Mouse (Mus musculus) CH12.LX (cell line): ENCODE results near the gene Ergic1. TPM values are rescaled to one million over a fixed set of nuclear protein-coding genes. Genes with fewer than 3 reads are reported as not detected.
A peak's percentile ranks its signal among the peaks of the same experiment; 100 is the strongest.

ENCODE experiments used
- DNase-seq: peaks from one replicate; pipeline ENCODE4 v3.0.0-alpha.2; 2013; ENCODE audit errors: extremely low read depth
- H3K27ac ChIP-seq: 2 replicates; pipeline ENCODE4 v1.5.1; 2012; ENCODE audit warnings: low read depth, mild to moderate bottlenecking, control low read depth, moderate library complexity; ENCODE audit not compliant: insufficient read depth
- H3K27me3 ChIP-seq: replicated peaks from 2 replicates; pipeline ENCODE3; 2012; ENCODE audit warnings: inconsistent platforms
- H3K36me3 ChIP-seq, 2 experiments: replicated peaks in 1 of 2; 2 replicates each; pipeline versions ENCODE3 to v1.6.1; 2012; ENCODE audit warnings: inconsistent platforms in 1 of 2, low read length in 1 of 2, mild to moderate bottlenecking in 1 of 2, mixed read lengths in 1 of 2, moderate library complexity in 1 of 2; ENCODE audit not compliant: control insufficient read depth in 1 of 2, insufficient read depth in 1 of 2
- H3K4me1 ChIP-seq, 2 experiments: 2 replicates each; pipeline ENCODE4 v1.6.1; 2012; ENCODE audit warnings: inconsistent platforms in 1 of 2, moderate library complexity in 1 of 2; ENCODE audit not compliant: insufficient read depth in 2 of 2, control insufficient read depth in 1 of 2
- H3K4me2 ChIP-seq: 2 replicates; pipeline ENCODE4 v1.6.1; 2012; ENCODE audit warnings: low read depth, mild to moderate bottlenecking, control low read depth; ENCODE audit not compliant: poor library complexity, insufficient read depth, severe bottlenecking
- H3K4me3 ChIP-seq, 3 experiments: fragments of 150-350 bp in 1 of 3; sonication (generic) in 1 of 3; replicated peaks in 1 of 3; 2 replicates each; pipeline versions ENCODE3 to v1.5.1; 2011 to 2012; ENCODE audit warnings: low read depth in 2 of 3, low read length in 2 of 3, mild to moderate bottlenecking in 2 of 3, moderate library complexity in 2 of 3, control low read depth in 1 of 3, improper control_type of control experiment in 1 of 3, inconsistent platforms in 1 of 3, mixed read lengths in 1 of 3; ENCODE audit not compliant: poor library complexity in 1 of 3
- H3K79me2 ChIP-seq: replicated peaks from 2 replicates; pipeline ENCODE4 v1.6.1; 2012; ENCODE audit warnings: mild to moderate bottlenecking, moderate library complexity; ENCODE audit not compliant: control insufficient read depth, poor library complexity, insufficient read depth, severe bottlenecking; ENCODE audit errors: extremely low read depth
- H3K9ac ChIP-seq: 2 replicates; pipeline ENCODE4 v1.6.1; 2012; ENCODE audit warnings: low read depth, mild to moderate bottlenecking, control low read depth, moderate library complexity; ENCODE audit not compliant: insufficient read depth
- H3K9me3 ChIP-seq: replicated peaks from 2 replicates; pipeline ENCODE3; 2012; ENCODE audit warnings: low read length, inconsistent platforms, mixed read lengths
- BHLHE40 ChIP-seq: IDR thresholded peaks from 2 replicates; pipeline ENCODE4 v1.6.1; 2011; ENCODE audit warnings: mild to moderate bottlenecking, low read depth, low read length, improper control_type of control experiment
- CHD1 ChIP-seq: IDR thresholded peaks from 2 replicates; pipeline ENCODE4 v1.6.1; 2012; ENCODE audit warnings: low read depth, low read length, improper control_type of control experiment, inconsistent platforms
- CHD2 ChIP-seq: IDR thresholded peaks from 2 replicates; pipeline ENCODE4 v1.6.1; 2011; ENCODE audit warnings: low read length, improper control_type of control experiment
- CTCF ChIP-seq, 2 experiments: IDR thresholded peaks in 1 of 2; conservative IDR thresholded peaks in 1 of 2; 2 replicates each; pipeline ENCODE4 v1.5.1; 2011 to 2012; ENCODE audit warnings: low read depth in 2 of 2, low read length in 2 of 2, improper control_type of control experiment in 1 of 2, inconsistent platforms in 1 of 2, mild to moderate bottlenecking in 1 of 2, moderate library complexity in 1 of 2
- E2F4 ChIP-seq: IDR thresholded peaks from 2 replicates; pipeline ENCODE4 v1.6.1; 2011; ENCODE audit warnings: low read depth, low read length, improper control_type of control experiment; ENCODE audit not compliant: insufficient replicate concordance
- ELF1 ChIP-seq: IDR thresholded peaks from 2 replicates; pipeline ENCODE4 v1.6.1; 2014; ENCODE audit warnings: low read depth, mild to moderate bottlenecking, inconsistent platforms, low read length, improper control_type of control experiment
- EP300 ChIP-seq: IDR thresholded peaks from 2 replicates; pipeline ENCODE4 v1.6.1; 2011; ENCODE audit warnings: low read length, improper control_type of control experiment
- ETS1 ChIP-seq: conservative IDR thresholded peaks from 2 replicates; pipeline ENCODE4 v1.6.1; 2012; ENCODE audit warnings: low read depth, mild to moderate bottlenecking, inconsistent platforms, low read length, improper control_type of control experiment, moderate library complexity
- GABPA ChIP-seq: IDR thresholded peaks from 2 replicates; pipeline ENCODE4 v1.6.1; 2012; ENCODE audit warnings: low read depth, low read length, improper control_type of control experiment, inconsistent platforms; ENCODE audit not compliant: insufficient replicate concordance
- HCFC1 ChIP-seq: IDR thresholded peaks from 2 replicates; pipeline ENCODE4 v1.6.1; 2012; ENCODE audit warnings: low read depth, mild to moderate bottlenecking, inconsistent platforms, low read length, improper control_type of control experiment
- IRF4 ChIP-seq: IDR thresholded peaks from 2 replicates; pipeline ENCODE4 v1.6.1; 2014; ENCODE audit warnings: low read depth, mild to moderate bottlenecking, inconsistent platforms, low read length, improper control_type of control experiment
- JUN ChIP-seq: IDR thresholded peaks from 2 replicates; pipeline ENCODE4 v1.6.1; 2011; ENCODE audit warnings: low read depth, mild to moderate bottlenecking, low read length, improper control_type of control experiment, moderate library complexity; ENCODE audit not compliant: insufficient read depth
- JUND ChIP-seq: conservative IDR thresholded peaks from 2 replicates; pipeline ENCODE4 v1.6.1; 2011; ENCODE audit warnings: low read depth, low read length, improper control_type of control experiment
- KAT2A ChIP-seq: IDR thresholded peaks from 2 replicates; pipeline ENCODE4 v1.6.1; 2012; ENCODE audit warnings: low read length, improper control_type of control experiment, inconsistent platforms; ENCODE audit not compliant: insufficient replicate concordance
- MAFK ChIP-seq: IDR thresholded peaks from 2 replicates; pipeline ENCODE4 v1.6.1; 2011; ENCODE audit warnings: low read length, improper control_type of control experiment; ENCODE audit not compliant: insufficient replicate concordance
- MAX ChIP-seq: IDR thresholded peaks from 2 replicates; pipeline ENCODE4 v1.6.1; 2011; ENCODE audit warnings: low read length, improper control_type of control experiment
- MAZ ChIP-seq: IDR thresholded peaks from 2 replicates; pipeline ENCODE4 v1.6.1; 2012; ENCODE audit warnings: low read depth, mild to moderate bottlenecking, inconsistent platforms, low read length, improper control_type of control experiment, moderate library complexity
- MEF2A ChIP-seq: IDR thresholded peaks from 2 replicates; pipeline ENCODE4 v1.6.1; 2014; ENCODE audit warnings: low read depth, mild to moderate bottlenecking, inconsistent platforms, low read length, improper control_type of control experiment, borderline replicate concordance
- MXI1 ChIP-seq: IDR thresholded peaks from 2 replicates; pipeline ENCODE4 v1.6.1; 2011; ENCODE audit warnings: mild to moderate bottlenecking, low read depth, low read length, improper control_type of control experiment
- MYC ChIP-seq: IDR thresholded peaks from 2 replicates; pipeline ENCODE4 v1.6.1; 2011; ENCODE audit warnings: low read depth, mild to moderate bottlenecking, improper control_type of control experiment, low read length
- NELFE ChIP-seq: IDR thresholded peaks from 2 replicates; pipeline ENCODE4 v1.6.1; 2011; ENCODE audit warnings: low read depth, low read length, improper control_type of control experiment
- NRF1 ChIP-seq: IDR thresholded peaks from 2 replicates; pipeline ENCODE4 v1.6.1; 2014; ENCODE audit warnings: low read depth, mild to moderate bottlenecking, inconsistent platforms, low read length, improper control_type of control experiment, moderate library complexity
- PAX5 ChIP-seq: IDR thresholded peaks from 2 replicates; pipeline ENCODE4 v1.6.1; 2012; ENCODE audit warnings: low read length, inconsistent platforms, mixed read lengths
- POLR2A ChIP-seq: IDR thresholded peaks from 2 replicates; pipeline ENCODE4 v1.6.1; 2011; ENCODE audit warnings: low read depth, mild to moderate bottlenecking, improper control_type of control experiment, low read length
- POLR2AphosphoS2 ChIP-seq: IDR thresholded peaks from 2 replicates; pipeline ENCODE4 v1.6.1; 2011; ENCODE audit warnings: low read depth, low read length, improper control_type of control experiment
- RAD21 ChIP-seq: IDR thresholded peaks from 2 replicates; pipeline ENCODE4 v1.6.1; 2011; ENCODE audit warnings: low read depth, mild to moderate bottlenecking, low read length, improper control_type of control experiment, moderate library complexity
- RCOR1 ChIP-seq: conservative IDR thresholded peaks from 2 replicates; pipeline ENCODE4 v1.6.1; 2012; ENCODE audit warnings: low read depth, mild to moderate bottlenecking, inconsistent platforms, low read length, improper control_type of control experiment
- SIN3A ChIP-seq: IDR thresholded peaks from 2 replicates; pipeline ENCODE4 v1.6.1; 2012; ENCODE audit warnings: low read length, improper control_type of control experiment, inconsistent platforms
- SMC3 ChIP-seq: IDR thresholded peaks from 2 replicates; pipeline ENCODE4 v1.6.1; 2011; ENCODE audit warnings: low read depth, low read length, improper control_type of control experiment
- TBP ChIP-seq: conservative IDR thresholded peaks from 2 replicates; pipeline ENCODE4 v1.6.1; 2011; ENCODE audit warnings: low read depth, low read length, improper control_type of control experiment
- TCF12 ChIP-seq: IDR thresholded peaks from 2 replicates; pipeline ENCODE4 v1.6.1; 2014; ENCODE audit warnings: low read depth, mild to moderate bottlenecking, inconsistent platforms, low read length, improper control_type of control experiment
- UBTF ChIP-seq: IDR thresholded peaks from 2 replicates; pipeline ENCODE4 v1.6.1; 2012; ENCODE audit warnings: low read depth, mild to moderate bottlenecking, inconsistent platforms, low read length, improper control_type of control experiment, moderate library complexity
- USF1 ChIP-seq: IDR thresholded peaks from 2 replicates; pipeline ENCODE4 v1.6.1; 2014; ENCODE audit warnings: low read depth, mild to moderate bottlenecking, inconsistent platforms, low read length, improper control_type of control experiment
- USF2 ChIP-seq: conservative IDR thresholded peaks from 2 replicates; pipeline ENCODE4 v1.6.1; 2011; ENCODE audit warnings: low read depth, low read length, improper control_type of control experiment
- ZC3H11A ChIP-seq: IDR thresholded peaks from 2 replicates; pipeline ENCODE4 v1.6.1; 2012; ENCODE audit warnings: low read depth, mild to moderate bottlenecking, inconsistent platforms, low read length, improper control_type of control experiment
- ZKSCAN1 ChIP-seq: IDR thresholded peaks from 2 replicates; pipeline ENCODE4 v1.6.1; 2012; ENCODE audit warnings: low read depth, inconsistent platforms, low read length, improper control_type of control experiment, borderline replicate concordance
- ZMIZ1 ChIP-seq: IDR thresholded peaks from 2 replicates; pipeline ENCODE4 v1.6.1; 2012; ENCODE audit warnings: low read depth, mild to moderate bottlenecking, inconsistent platforms, low read length, improper control_type of control experiment
- ZNF384 ChIP-seq: IDR thresholded peaks from 2 replicates; pipeline ENCODE4 v1.6.1; 2012; ENCODE audit warnings: low read depth, low read length, improper control_type of control experiment, inconsistent platforms
- dilution Hi-C: fragments of 300-500 bp; cut with MboI; formaldehyde crosslinking; loops from 2 replicates; pipeline ENCODE4 v1.14.3; 2020; ENCODE audit warnings: low sequenced_read_pairs; ENCODE audit not compliant: extremely low pct_unique_long_range_greater_than_20kb, extremely low pct_ligation_motif_present
- in situ Hi-C: fragments of 300-500 bp; cut with MboI; formaldehyde crosslinking; loops from 3 replicates; pipeline ENCODE4 v1.14.3; 2019; ENCODE audit warnings: low sequenced_read_pairs, low pct_ligation_motif_present, low pct_unique_long_range_greater_than_20kb, mixed read lengths
- polyA plus RNA-seq: library from polyadenylated mRNA; unstranded; fragments of >175 nt; gene quantifications from 2 replicates; pipeline ENCODE4 v1.2.1, GENCODE M21; 2012; ENCODE audit warnings: low read depth; ENCODE audit not compliant: insufficient read length
- total RNA-seq, 2 experiments: library from RNA; depleted of rRNA; stranded (reverse); fragments of 300-350 nt in 1 of 2; fragments of >200 nt in 1 of 2; gene quantifications; 2 replicates each; pipeline ENCODE4 v1.2.3; 2012 to 2014

Ergic1 gene
- total and polyA plus RNA-seq, 3 experiments = 93.5 to 142 (median 131) TPM

- peaks cover 11 to 30% of the 10 kb centered on the region in 2 experiments for H3K36me3 ChIP-seq
- peak; percentile 71 for DNase-seq
- dilution Hi-C loops = no loop called here
Observed at GRCm38 (mm10) chr17:26676616-26677376, 115.5 kb downstream of the Ergic1 start.

More at GRCm38 (mm10) chr17:26676616-26677376, 115.5 kb downstream of the Ergic1 start:
- Histone ChIP-seq H3K9me3 (peaks cover 8% of the 10 kb centered on the region), H3K27ac (peak overlapping the region; percentile 80), H3K27me3 (no peaks in the 10 kb centered on the region), H3K4me3 (peak overlapping the region; percentile 89 to 94 (median 93)), H3K4me1 (peaks cover 5 to 24% of the 10 kb centered on the region in 2 experiments; a peak in 3 of 4 replicates), H3K79me2 (peaks cover 36% of the 10 kb centered on the region), H3K4me2 (peak overlapping the region; percentile 83), H3K9ac (peak overlapping the region; percentile 68)
- in situ Hi-C loops = no loop called here
- TF ChIP-seq GABPA (no peak), BHLHE40 (peak; percentile 78), ZC3H11A (no peak), TCF12 (no peak; the same call in 1 of the 2 replicates), USF2 (no peak), NRF1 (peak; percentile 70), USF1 (no peak), ZKSCAN1 (no peak), CHD1 (no peak), ZNF384 (no peak), MAFK (no peak), KAT2A (no peak), POLR2AphosphoS2 (no peak), JUND (0 out of 2 replicates have a peak, but pooled peaks have one; percentile 15), CHD2 (no peak), SMC3 (no peak), MEF2A (no peak), CTCF (conservative IDR thresholded peaks at IDR 0.05 in 1 of 2, IDR thresholded peaks at IDR 0.05 in 1 of 2; ENCODE audit: low read depth in 2 of 2, low read length in 2 of 2) (peak in 1 of 2 experiments; percentile 11; a peak in 1 of 4 replicates), ZMIZ1 (no peak), MYC (peak; percentile 78; the same call in 1 of the 2 replicates), TBP (0 out of 2 replicates have a peak, but pooled peaks have one; percentile 2), IRF4 (peak; percentile 63; the same call in 1 of the 2 replicates), NELFE (0 out of 2 replicates have a peak, but pooled peaks have one; percentile 4), MAX (no peak), E2F4 (no peak), ELF1 (peak; percentile 8; the same call in 1 of the 2 replicates), SIN3A (peak; percentile 82), PAX5 (no peak), POLR2A (0 out of 2 replicates have a peak, but pooled peaks have one; percentile 6), EP300 (peak; percentile 53; the same call in 1 of the 2 replicates), JUN (peak; percentile 39; the same call in 1 of the 2 replicates), RCOR1 (no peak), RAD21 (no peak), UBTF (no peak), HCFC1 (peak; percentile 44; the same call in 1 of the 2 replicates), MAZ (no peak), MXI1 (peak; percentile 46; the same call in 1 of the 2 replicates), ETS1 (no peak; the same call in 1 of the 2 replicates)
